Mouse (Mus musculus) C2C12 (cell line): ENCODE results near the gene Kcnj10. TPM values are rescaled to one million over a fixed set of nuclear protein-coding genes. Genes with fewer than 3 reads are reported as not detected.

ENCODE experiments used
- H3K27me3 ChIP-seq: one replicate; pipeline ENCODE4 v1.6.1; 2011; ENCODE audit not compliant: control insufficient read depth, insufficient read depth, insufficient read length
- H3K36me3 ChIP-seq: one replicate; pipeline ENCODE4 v1.6.1; 2011; ENCODE audit not compliant: control insufficient read depth, insufficient read depth
- H3K4me3 ChIP-seq: one replicate; pipeline ENCODE4 v1.5.1; 2011; ENCODE audit warnings: mild to moderate bottlenecking, control low read depth; ENCODE audit not compliant: poor library complexity, insufficient read depth, severe bottlenecking
- H3K79me2 ChIP-seq: one replicate; pipeline ENCODE4 v1.6.1; 2011; ENCODE audit not compliant: control insufficient read depth, insufficient read depth
- H3K79me3 ChIP-seq: one replicate; pipeline ENCODE4 v1.6.1; 2011; ENCODE audit warnings: low read depth, control low read depth
- H3ac ChIP-seq: one replicate; pipeline ENCODE3; 2011; ENCODE audit warnings: low read depth; ENCODE audit not compliant: control insufficient read depth, insufficient read length
- CEBPB ChIP-seq: IDR thresholded peaks from one replicate; pipeline ENCODE4 v1.6.1; 2011; ENCODE audit warnings: low read depth, mild to moderate bottlenecking, control low read depth, moderate library complexity
- CTCF ChIP-seq: IDR thresholded peaks from one replicate; pipeline ENCODE4 v1.5.1; 2011; ENCODE audit not compliant: control insufficient read depth, insufficient read depth, insufficient read length
- FOSL1 ChIP-seq: IDR thresholded peaks from one replicate; pipeline ENCODE4 v1.8.0; 2011; ENCODE audit warnings: mild to moderate bottlenecking, low read length; ENCODE audit not compliant: poor library complexity, insufficient read depth, severe bottlenecking
- MAX ChIP-seq: IDR thresholded peaks from one replicate; pipeline ENCODE4 v1.6.1; 2011; ENCODE audit warnings: mild to moderate bottlenecking, control low read depth
- MYOD1 ChIP-seq: IDR thresholded peaks from one replicate; pipeline ENCODE4 v1.6.1; 2011; ENCODE audit warnings: low read depth; ENCODE audit not compliant: control insufficient read depth, insufficient read length
- MYOG ChIP-seq: IDR thresholded peaks from one replicate; pipeline ENCODE4 v1.6.1; 2011; ENCODE audit not compliant: control insufficient read depth, insufficient read length; ENCODE audit errors: extremely low read depth
- USF1 ChIP-seq: IDR thresholded peaks from one replicate; pipeline ENCODE4 v1.6.1; 2011; ENCODE audit warnings: low read depth, mild to moderate bottlenecking, control low read depth, moderate library complexity
- polyA plus RNA-seq: library from polyadenylated mRNA; unstranded; fragments of >200 nt; fragmentation: generic; extraction: Trizol; gene quantifications from one replicate; pipeline ENCODE4 v1.2.1, GENCODE M21; 2012; ENCODE audit warnings: missing spikeins

Kcnj10 gene
- polyA plus RNA-seq, 1 experiment: not detected

GRCm38 (mm10) chr1:172329131-172329530, 11.9 kb upstream of the Kcnj10 start, which contains the start of gene Kcnj9:
TSS of gene Kcnj9 (minus strand) at chr1:172329318.
- TF ChIP-seq CTCF: no peak
- TF ChIP-seq MYOG: no peak
- TF ChIP-seq MYOD1: no peak
- no peak for TF ChIP-seq FOSL1
- no peak for TF ChIP-seq USF1
- TF ChIP-seq MAX: no peak
- no peak for TF ChIP-seq CEBPB
- H3K79me2 ChIP-seq: no peaks in the 10 kb centered on the region
- no peak within 1 kb of the TSS for H3K4me3 ChIP-seq
- peaks cover 22% of the 10 kb centered on the region for H3K27me3 ChIP-seq
- H3K79me3 ChIP-seq: no peaks in the 10 kb centered on the region
- no peaks in the 10 kb centered on the region for H3K36me3 ChIP-seq
- no peak within 1 kb of the TSS for H3ac ChIP-seq

- no peak overlapping the region for H3ac ChIP-seq
- peaks cover 22% of the 10 kb centered on the region for H3K27me3 ChIP-seq
- H3K4me3 ChIP-seq: no peak overlapping the region
- H3K79me2 ChIP-seq: no peaks in the 10 kb centered on the region
- no peaks in the 10 kb centered on the region for H3K79me3 ChIP-seq
- TF ChIP-seq MYOG (no peak), CTCF (no peak), USF1 (no peak)
- H3K36me3 ChIP-seq: no peaks in the 10 kb centered on the region
Observed at GRCm38 (mm10) chr1:172329616-172330015, 11.4 kb upstream of the Kcnj10 start.

GRCm38 (mm10) chr1:172331422-172331947, 9.5 kb upstream of the Kcnj10 start:
- peaks cover 29% of the 10 kb centered on the region for H3K27me3 ChIP-seq
- TF ChIP-seq CTCF (no peak), FOSL1 (no peak), MYOG (no peak), MAX (no peak), USF1 (no peak), MYOD1 (no peak), CEBPB (no peak)
- no peak overlapping the region for H3K4me3 ChIP-seq
- H3ac ChIP-seq: no peak overlapping the region
- no peaks in the 10 kb centered on the region for H3K79me2 ChIP-seq
- no peaks in the 10 kb centered on the region for H3K36me3 ChIP-seq
- H3K79me3 ChIP-seq: no peaks in the 10 kb centered on the region

- peaks cover 31% of the 10 kb centered on the region for H3K27me3 ChIP-seq
- no peak overlapping the region for H3ac ChIP-seq
- TF ChIP-seq CTCF (no peak), CEBPB (no peak), FOSL1 (no peak), MYOG (no peak), MYOD1 (no peak), USF1 (no peak), MAX (no peak)
- H3K36me3 ChIP-seq: no peaks in the 10 kb centered on the region
- H3K79me2 ChIP-seq: no peaks in the 10 kb centered on the region
- no peaks in the 10 kb centered on the region for H3K79me3 ChIP-seq
- no peak overlapping the region for H3K4me3 ChIP-seq
Observed at GRCm38 (mm10) chr1:172332925-172333324, 8.1 kb upstream of the Kcnj10 start.

- peaks cover 32% of the 10 kb centered on the region for H3K27me3 ChIP-seq
- no peak for TF ChIP-seq USF1
- no peak for TF ChIP-seq MAX
- no peak for TF ChIP-seq MYOG
- TF ChIP-seq CTCF: no peak
- no peak for TF ChIP-seq FOSL1
- TF ChIP-seq CEBPB: no peak
- TF ChIP-seq MYOD1: no peak
Observed at GRCm38 (mm10) chr1:172333512-172333911, 7.5 kb upstream of the Kcnj10 start.

GRCm38 (mm10) chr1:172335804-172336203, 5.2 kb upstream of the Kcnj10 start:
- H3K79me2 ChIP-seq: no peaks in the 10 kb centered on the region
- H3K79me3 ChIP-seq: no peaks in the 10 kb centered on the region
- no peak for TF ChIP-seq CTCF
- H3ac ChIP-seq: no peak overlapping the region
- peaks cover 30% of the 10 kb centered on the region for H3K27me3 ChIP-seq
- no peaks in the 10 kb centered on the region for H3K36me3 ChIP-seq
- H3K4me3 ChIP-seq: no peak overlapping the region

More at GRCm38 (mm10) chr1:172333512-172333911, 7.5 kb upstream of the Kcnj10 start:
- no peaks in the 10 kb centered on the region for H3K36me3 ChIP-seq
- H3K79me3 ChIP-seq: no peaks in the 10 kb centered on the region
- H3ac ChIP-seq: no peak overlapping the region
- H3K4me3 ChIP-seq: no peak overlapping the region
- no peaks in the 10 kb centered on the region for H3K79me2 ChIP-seq
